Mouse (Mus musculus) cerebellum, adult (tissue): ENCODE measurements around the gene B230217C12Rik.
A peak's percentile ranks its signal among the peaks of the same experiment; 100 is the strongest.

ENCODE experiments used
- ATAC-seq: cut with Nextera tagmentation; 2 replicates; pipeline ENCODE4 v1.9.2; 2017; ENCODE audit warnings: mild to moderate bottlenecking, moderate library complexity, mixed read lengths; ENCODE audit not compliant: insufficient number of reproducible peaks, low FRiP score, low TSS enrichment

B230217C12Rik gene

DNA sequence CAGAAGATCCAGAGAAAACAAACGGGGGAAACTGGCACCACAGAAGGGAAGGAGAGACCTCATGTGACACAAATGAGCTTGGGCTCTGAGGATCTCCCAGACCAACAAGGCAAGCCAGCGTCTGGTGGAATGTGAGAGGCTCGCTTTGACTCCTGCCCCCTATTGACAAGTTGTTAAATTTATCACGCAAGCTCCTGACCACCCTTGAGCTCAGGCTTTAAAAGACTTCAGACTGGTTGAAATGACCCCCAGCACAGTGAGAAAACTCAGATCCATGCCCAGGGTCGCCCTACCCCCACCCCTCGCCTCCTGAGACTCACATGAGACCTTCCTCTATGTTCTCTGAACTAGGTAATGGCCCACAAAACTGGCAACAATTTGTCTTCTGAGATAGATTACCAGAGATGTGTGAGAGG lies at the start of gene B230217C12Rik:
Gene B230217C12Rik, plus strand, starts transcription at position 242 of the 416 bp plus-strand sequence.
- peak; percentile 57; the same call in 1 of the 2 replicates for ATAC-seq

DNA sequence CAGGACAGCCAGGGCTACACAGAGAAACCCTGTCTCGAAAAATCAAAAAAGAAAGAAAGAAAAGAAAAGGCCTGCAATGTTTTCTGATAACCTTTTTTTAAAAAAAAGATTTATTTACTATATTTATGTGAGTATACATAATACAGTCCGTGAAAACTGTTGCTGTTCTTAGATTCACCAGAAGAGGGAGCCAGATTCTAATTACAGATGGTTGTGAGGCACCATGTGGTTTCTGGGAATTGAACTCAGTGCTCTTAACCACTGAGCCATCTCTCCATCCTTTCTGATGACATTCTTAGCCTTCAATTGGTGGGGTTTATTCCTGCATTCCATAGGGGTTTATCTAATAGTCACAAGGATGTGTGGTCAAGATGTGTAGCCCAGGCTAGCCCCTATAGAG lies 47.4 kb upstream of the B230217C12Rik start:
- no peak for ATAC-seq

DNA sequence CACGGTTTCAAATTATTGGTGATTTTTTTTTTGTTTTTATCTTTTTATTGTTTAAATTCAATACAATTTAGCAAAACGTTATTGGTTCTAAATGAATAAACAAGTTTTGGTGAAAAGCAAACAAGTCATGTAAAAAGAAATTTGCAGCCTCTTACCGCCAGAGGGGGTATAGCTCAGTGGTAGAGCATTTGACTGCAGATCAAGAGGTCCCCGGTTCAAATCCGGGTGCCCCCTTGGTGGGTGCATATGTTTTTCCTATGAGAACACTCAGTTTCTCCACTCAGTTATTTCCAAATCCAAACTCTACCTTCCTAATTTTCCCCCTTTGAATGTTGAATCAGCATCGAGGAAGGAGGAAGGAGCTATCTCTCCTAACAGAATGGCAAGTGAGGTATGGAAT lies 43.7 kb upstream of the B230217C12Rik start:
- no peak for ATAC-seq

DNA sequence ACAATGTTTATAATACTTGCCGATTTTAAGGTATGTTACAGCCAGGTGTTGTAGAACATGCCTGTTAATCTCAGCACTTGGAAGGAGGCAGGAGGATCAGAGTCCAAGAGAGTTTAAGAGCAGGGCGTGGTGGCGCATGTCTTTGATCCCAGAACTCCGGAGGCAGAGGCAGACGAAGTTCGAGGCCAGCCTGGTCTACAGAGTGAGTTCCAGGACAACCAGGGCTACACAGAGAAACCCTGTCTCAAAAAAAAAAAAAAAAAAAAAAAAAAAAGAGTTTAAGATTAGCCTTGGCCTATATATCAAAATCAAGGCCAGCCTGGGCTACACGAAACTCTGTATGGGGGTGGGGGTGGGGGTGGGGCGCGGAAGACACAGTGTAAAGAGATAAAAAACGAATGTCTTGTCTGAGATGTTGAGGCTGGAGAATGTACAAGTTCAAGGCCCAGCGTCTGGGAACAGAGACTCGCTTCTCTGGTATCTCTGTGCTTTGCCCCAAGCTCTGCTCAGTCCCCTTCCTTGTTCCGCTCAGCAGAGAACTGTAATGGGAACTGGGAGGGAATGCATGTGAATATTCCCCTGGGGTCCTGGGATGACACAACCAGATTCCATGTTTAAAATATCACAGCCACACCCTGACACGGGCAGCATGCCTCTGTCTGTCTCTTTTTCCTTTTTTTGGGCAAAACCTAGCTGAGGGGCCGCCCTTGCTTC lies 43.1 kb upstream of the B230217C12Rik start:
- no peak for ATAC-seq

GRCm38 (mm10) chr11:97798083-97798435 lies 42.5 kb upstream of the B230217C12Rik start:
- no peak for ATAC-seq

DNA sequence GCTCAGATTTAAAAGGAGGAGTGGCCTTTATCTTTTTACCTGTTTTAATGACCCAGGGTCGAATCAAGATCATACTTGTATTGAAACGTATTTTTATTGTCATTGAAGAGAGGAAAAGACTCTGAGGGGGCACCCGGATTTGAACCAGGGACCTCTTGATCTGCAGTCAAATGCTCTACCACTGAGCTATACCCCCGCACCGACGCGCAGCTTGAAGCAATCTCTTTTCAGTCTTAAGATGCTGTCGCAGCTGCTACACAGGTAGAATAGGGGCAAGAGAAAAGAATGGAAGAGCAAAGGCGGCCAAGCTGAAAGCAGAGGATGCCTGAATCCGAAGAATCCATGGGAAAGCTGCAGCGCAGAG lies 41.8 kb upstream of the B230217C12Rik start, which contains the start of gene Lasp1:
Gene Lasp1, plus strand, starts transcription at position 219 of the 364 bp plus-strand sequence.
- ATAC-seq, result peak; percentile 38; the same call in 1 of the 2 replicates

- ATAC-seq, result peak; percentile 65; the same call in 1 of the 2 replicates
These were observed 41.2 kb upstream of the B230217C12Rik start for GRCm38 (mm10) chr11:97799146-97799993.

GRCm38 (mm10) chr11:97799994-97800690 lies 40.4 kb upstream of the B230217C12Rik start:
- ATAC-seq, result peak; percentile 27; the same call in 1 of the 2 replicates

DNA sequence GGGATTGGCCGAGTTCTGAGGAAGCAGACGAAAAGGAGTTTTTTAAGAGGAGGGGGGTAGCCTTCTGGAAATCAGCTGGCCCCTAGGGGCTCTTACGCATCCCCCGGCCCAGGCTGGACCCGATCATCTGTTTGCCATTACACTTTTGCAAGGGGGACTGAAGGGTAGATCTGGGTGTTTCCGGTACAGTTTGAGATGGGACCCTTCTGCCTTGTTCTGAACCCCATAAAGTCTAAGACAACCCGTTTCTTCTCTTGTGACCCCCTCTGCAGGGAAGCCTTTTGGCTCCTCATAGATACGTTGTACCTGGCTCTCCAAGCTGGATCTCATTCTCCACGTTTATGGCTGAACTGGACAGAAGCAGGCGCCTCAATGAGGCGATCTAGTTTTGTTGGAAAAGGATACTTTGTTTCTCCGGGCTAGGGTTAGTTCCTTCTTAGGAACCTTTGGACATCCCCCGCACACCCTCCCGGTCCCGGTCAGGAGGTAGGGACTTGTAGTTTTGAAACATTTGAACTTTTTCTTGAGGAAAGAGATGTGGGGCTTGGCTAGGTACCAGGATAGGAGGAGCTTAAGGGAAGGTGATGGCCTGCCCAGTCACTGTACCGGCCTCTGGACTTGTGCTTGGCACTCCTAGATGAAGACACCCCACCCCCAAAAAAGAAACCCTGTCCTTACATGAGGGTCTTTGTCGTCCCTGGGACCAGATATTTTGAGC lies 39.7 kb upstream of the B230217C12Rik start:
- ATAC-seq, result no peak

- no peak for ATAC-seq
These were observed 39.0 kb upstream of the B230217C12Rik start for GRCm38 (mm10) chr11:97801409-97802193.

DNA sequence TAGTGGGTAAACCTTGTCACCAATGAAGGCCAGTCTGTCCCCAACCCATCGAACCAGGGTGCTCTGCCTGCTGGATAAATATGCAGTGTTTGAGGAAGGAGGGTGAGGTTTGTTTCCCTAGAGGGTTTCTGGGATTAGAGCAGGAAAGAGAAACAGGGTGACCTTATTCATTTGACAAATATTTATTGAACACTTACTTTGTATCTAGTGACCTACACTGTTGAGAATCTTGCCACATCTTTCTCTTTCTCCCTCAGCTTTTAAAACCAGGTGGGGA lies 38.4 kb upstream of the B230217C12Rik start:
- no peak for ATAC-seq

GRCm38 (mm10) chr11:97802495-97802894 lies 38.1 kb upstream of the B230217C12Rik start:
- ATAC-seq, result no peak

- ATAC-seq, result no peak
These were observed 36.7 kb upstream of the B230217C12Rik start for GRCm38 (mm10) chr11:97803847-97804246.

- no peak for ATAC-seq
These were observed 35.5 kb upstream of the B230217C12Rik start for GRCm38 (mm10) chr11:97804841-97805661.

DNA sequence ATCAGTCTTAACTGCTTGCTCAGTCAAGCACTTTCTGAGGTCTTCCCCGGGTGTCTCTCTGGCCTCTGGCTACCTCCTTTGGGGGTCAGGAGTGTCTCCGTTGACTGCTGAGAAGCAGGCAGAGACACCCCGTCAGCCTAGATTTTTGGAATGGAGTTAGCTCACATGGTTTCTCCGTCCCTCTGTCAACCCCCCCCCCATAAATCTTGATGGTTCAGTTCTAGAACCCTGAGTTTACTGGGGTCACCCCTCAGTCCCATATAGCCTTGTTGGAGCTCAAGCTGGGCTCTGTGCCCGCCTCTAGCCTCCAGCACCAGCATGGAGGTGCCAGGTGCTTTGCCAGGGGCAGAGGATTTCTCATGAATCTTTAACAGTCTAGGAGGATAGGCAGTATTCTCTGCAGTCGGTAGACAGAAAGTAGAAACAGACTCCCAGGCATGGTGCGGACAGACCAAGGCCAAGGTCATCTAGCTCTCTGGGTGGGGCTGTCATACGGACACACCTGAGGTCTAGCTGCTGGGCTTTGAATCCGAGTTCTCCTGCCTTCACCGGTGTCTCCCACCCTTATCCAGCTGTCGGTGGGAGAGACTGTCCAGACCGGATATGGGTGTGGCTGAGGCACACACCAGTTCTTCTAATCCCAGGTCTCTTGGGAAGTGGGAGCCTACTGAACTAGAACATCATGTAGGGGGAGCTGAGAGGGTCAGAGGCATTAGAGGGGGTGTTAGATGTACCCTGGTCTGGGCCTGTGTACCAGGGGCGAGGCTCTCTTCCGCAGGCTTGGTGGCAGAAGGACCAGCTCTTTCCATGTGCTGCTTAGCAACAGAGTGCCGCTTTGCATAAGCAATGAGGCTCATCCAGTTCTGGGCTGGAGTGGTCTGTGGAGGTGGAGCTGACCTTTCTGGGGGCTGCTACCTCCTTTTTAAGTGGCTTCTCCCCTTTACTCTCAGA lies 34.6 kb upstream of the B230217C12Rik start:
- no peak for ATAC-seq

DNA sequence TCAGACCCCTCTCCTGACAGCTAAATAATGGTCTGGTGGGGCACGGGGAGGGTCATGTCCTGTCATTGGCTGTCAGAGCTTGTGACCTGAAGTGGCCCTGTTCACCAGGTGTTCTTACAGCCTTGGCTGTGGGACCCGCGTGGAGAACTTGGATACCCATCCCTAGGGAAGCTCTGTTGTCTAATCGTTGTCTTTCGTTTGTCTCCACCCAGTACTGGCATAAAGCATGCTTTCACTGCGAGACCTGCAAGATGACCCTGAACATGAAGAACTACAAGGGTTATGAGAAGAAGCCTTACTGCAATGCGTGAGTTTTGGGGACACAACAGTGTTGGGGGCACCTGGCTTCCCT lies 34.0 kb upstream of the B230217C12Rik start:
- no peak for ATAC-seq

GRCm38 (mm10) chr11:97807626-97808025 lies 33.0 kb upstream of the B230217C12Rik start:
- no peak for ATAC-seq

DNA sequence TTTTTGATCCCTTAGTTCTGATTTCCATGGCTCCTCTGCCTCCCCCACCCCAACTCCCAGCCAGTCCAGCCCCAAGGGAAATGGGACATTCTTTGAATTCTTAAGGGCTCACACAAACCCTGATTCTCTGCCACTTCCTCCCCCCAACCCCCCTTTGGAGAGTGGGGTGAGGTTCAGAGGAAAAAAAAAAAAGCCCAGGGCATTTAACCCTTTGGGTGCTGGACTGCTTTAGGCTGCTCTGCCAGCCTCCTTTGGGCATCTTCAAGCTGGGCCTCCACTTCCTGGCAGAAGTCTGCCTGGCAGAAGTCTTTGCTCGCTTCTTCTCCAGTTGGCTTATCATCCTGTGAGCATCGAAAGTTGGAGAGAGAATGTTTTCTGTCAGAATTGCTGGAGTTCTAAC lies 32.5 kb upstream of the B230217C12Rik start:
- ATAC-seq, result no peak
